Mouse (Mus musculus) ovary, postnatal 10 days (tissue): ENCODE data around the gene AC109138.7.

Experiments used
- DNase-seq: peaks from one replicate; pipeline ENCODE4 v3.0.0; 2022; ENCODE audit warnings: low spot score

Gene AC109138.7

DNA sequence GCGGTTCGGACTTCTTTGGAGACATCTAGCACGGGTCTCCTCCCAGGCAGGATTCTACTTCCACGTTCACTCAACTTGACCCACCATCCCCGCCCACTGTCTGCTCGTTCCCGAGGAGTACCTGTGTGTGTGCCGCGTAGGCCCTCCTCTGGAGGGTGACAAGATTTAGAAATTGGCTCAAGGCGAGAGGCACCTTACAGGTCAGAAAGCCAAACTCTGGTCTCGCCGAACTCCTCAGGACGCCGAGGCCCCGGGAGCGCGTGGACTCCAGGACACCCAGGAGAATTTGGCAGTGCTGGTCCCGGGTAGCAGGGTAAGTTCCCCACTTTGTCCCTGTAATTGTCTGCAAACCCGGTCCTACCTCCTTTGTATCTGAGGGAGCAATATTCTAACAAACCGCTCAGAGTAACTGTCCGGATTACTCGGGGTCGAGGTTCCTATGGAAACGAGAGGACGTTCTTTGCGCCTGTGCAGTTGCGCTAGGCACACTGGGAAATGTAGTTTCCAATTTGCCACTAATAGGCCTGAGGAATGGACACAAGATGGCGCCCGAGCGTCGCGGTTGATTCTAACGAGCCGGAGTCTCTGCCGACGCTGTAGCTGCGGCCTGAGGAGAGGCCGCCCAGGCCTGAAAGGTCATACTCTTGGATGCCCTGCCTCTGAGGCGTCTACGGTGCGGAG lies 43.2 kb downstream of the AC109138.7 start:
- peak; percentile 71 for DNase-seq

- no peak for DNase-seq
Observed at GRCm38 (mm10) chr19:4257897-4258252, 43.7 kb downstream of the AC109138.7 start.

DNA sequence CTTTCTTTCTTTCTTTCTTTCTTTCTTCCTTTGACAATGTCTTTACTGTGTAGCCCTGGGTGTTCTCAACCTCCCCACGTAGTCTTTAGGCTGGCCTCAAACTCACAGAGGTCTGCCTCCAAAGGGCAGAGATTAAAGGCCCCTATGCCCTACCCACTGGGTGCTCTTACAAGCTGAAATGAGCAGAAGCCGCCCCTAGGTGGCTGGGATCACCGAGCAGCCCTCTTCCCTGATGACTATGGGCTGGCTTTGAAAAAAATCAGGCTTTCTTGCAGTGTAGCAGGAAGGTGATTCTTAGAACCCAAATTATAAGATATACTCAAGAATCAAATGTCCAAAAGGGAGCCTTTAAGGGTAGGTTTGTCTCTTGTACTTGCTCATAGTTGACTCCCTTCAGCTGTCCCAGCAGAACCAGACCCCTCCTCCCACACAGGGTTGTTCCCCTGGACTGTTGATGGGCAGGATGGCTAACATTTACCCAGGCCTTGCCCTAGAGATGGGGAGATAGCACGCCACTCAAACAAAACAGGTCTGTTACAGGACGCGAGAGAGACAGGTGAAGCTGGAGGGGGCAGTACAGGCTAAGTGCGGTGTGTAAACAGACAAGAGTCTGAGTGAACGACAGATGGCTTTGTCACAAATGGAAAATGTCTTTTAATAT lies 47.0 kb downstream of the AC109138.7 start:
- no peak for DNase-seq

- DNase-seq: no peak
Observed at GRCm38 (mm10) chr19:4262756-4263155, 48.6 kb downstream of the AC109138.7 start.

- DNase-seq: no peak
Observed at GRCm38 (mm10) chr19:4263702-4264101, 49.5 kb downstream of the AC109138.7 start.

DNA sequence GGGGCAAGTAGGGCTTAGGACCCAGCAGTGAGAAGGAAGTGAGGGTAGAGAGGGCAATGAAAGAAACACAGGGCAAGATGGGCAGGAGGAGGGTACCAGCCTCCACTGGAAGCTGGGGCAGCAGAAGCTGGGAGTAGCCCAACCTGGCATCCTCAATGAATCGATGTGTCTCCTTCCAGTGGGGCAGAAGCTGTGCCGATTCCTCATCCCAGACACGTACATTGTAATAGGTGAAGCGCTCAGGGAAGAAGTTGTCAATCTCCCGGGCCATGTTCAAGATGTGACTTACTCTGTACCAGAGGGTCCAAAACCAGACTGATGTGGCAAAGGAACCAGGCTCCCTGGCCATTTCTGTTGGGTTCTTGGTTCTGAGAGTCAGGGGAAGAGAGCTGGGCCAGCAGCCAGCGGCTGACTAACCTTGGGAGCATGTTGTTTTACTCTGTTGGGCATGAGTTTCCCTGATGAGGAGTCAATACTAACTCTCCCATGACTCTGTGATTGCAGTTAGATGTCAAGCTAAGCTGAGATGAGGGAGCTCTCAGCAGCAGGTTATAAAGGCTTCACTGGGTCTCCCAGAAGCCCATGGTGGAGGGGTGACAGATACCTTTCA lies 50.1 kb downstream of the AC109138.7 start:
- no peak for DNase-seq

DNA sequence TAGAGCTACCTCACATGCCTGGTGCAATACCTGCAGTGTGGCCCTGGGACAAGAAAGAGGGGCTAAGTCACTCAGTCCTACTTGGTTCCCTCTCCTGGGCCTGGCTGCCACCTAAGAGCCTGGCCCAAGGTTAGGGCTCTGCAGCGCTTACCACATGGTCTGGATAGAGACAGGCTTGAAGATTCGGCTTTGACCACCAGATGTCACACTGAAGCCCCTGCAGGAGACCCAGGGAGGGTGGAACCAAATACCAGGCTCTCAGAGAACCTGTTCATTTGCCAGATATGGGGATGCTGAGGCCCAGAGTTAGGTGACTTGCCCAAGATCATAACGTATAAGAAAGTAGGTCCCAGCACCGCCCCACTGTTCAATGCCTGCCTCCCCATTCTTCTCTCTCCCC lies 51.8 kb downstream of the AC109138.7 start:
- no peak for DNase-seq

DNA sequence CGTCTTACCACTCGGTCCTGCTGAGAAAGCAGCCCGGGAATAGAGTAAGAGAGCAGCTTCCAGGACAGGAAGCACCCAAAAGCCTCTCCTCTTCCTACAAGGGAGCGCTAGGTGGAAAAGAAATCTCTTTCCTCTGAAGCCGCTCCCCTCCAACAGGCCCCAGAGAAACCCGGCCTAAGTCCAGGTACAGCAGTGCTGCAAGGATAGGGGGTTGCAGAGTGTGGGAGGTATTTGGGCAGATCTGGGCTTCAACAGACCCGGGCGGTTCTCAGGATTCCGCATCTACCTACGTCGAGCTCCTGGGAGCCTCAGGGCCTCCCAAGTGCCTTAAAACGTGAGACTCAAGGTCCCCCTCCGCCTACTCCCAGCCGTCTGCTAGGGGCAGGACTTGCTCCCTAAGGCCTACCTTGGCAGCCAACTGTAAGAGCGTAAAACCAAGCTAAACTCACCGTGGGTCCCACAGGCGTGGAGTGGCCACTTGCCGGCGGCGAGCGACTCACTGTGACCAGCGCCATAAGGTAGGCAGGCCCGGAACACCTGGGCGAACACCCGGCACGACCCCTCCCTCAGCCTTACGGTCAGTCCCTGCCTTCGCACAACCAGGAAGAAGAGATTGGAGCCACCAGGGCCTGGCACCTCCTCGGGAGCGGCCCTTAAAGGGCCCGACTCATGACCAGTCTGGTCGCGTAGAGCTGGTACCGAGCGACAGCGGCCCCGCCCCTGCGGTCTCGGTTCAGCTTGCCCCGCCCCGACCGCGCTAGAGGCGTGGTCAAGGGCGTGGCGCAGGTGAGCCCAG lies 54.6 kb downstream of the AC109138.7 start, which contains the start of gene Ssh3:
Ssh3 (minus strand) TSS at position 615 of the 796 bp plus-strand sequence.
- peak; percentile 33 for DNase-seq

DNA sequence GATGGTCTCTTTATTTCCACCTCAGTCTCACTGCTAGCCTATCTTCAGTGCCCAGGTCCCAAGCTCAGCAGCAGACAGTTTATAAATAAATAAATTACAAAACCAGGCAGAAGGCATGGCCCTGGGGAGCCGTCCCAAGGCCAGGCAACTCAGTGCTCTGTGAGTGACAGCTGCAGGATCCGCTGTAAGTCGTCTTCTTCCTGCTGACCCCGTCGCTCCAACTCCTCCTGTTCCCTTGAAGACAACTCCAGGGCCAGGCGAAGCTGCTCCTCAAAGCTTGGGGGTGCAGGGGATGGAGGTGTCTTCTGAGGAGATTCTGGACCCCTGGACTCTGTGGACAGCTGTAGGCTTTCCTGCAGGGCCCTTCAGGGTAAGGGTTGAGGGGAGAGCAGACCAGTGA lies 56.0 kb downstream of the AC109138.7 start:
- DNase-seq: no peak

GRCm38 (mm10) chr19:4270972-4271371 lies 56.8 kb downstream of the AC109138.7 start:
- no peak for DNase-seq

- no peak for DNase-seq
Observed at GRCm38 (mm10) chr19:4279487-4279886, 65.3 kb downstream of the AC109138.7 start.

DNA sequence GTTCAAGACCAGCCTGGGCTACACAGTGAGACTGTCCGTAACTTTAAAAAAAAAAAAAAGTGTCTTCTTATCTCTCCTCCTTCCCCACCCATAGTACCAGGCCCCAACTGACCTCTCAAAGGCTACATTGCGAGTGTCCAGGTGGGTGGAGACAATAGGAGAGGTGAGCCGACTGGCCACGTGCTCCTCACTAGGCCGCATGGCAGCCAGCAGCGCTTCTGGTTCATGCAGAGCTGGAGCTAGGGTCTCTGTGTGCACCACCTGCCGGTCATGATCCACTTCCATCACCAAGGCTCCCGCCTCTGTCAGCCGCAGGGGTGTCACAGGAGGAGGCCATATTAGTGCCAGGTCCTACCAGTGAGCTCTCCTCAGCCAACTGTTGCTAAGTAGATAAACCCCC lies 66.3 kb downstream of the AC109138.7 start:
- DNase-seq: no peak
